Mouse (Mus musculus): ENCODE measurements at regions not wholly inside any gene's neighbourhood (a gene's known extent, or its start where the extent isn't known, plus 50 kb on each side); places are given as distances from the start of the nearest gene placed in this dataset.

GRCm38 (mm10) chrX:15322207-15322839 lies 1111.4 kb downstream of the H2al1n start:
- no peak for ATAC-seq (replicated peaks; ENCODE audit: low FRiP score, poor library complexity, severe bottlenecking)

- no peak for ATAC-seq (replicated peaks; ENCODE audit: low FRiP score, poor library complexity, severe bottlenecking)
Observed at GRCm38 (mm10) chrX:15322958-15323357, 1112.0 kb downstream of the H2al1n start.

- peak; percentile 97 for ATAC-seq (replicated peaks; ENCODE audit: low FRiP score, poor library complexity, severe bottlenecking)
Observed at GRCm38 (mm10) chrX:15365135-15365534, 1154.2 kb downstream of the H2al1n start.

Data from erythroid progenitor cell, adult 5-6 weeks (primary cell).